In the genomic region with DNA sequence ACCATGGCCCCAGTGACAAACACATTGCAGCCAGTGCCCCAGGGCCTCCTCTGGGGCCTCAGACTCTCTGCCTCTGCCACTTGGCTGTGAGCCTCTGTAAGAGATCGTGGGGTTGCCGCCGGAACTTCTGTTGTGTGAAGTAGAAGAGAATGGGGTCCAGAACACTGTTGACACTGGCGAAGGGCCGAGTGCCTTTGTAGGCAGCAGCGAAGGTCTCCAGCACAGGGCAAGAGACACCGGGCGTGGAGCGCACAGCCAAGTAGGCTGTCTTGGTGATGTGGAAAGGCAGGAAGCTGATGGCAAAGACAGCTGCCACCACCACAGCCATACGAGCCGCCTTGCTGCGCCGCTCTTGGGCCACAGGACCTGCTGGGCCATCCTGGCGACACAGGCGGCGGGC, we compare ENCODE assay signal across 28 mouse cellular contexts. TPM values are rescaled to one million over a fixed set of nuclear protein-coding genes. Genes with fewer than 3 reads are reported as not detected.
A peak's percentile ranks its signal among the peaks of the same experiment; 100 is the strongest.
DNase-seq lines count a peak whose midpoint lies in the region; ATAC-seq and TF ChIP-seq lines count a peak whose summit lies in the region.
"Had no signal": no experiment of that assay in that cellular context is flagged by ENCODE, and none has a peak within 500 bp of the region (broad histone marks: within the 10 kb centered on the region; RNA-seq: fewer than 3 reads in every experiment).

No protein-coding gene starts in this region.

- no peaks in the 10 kb centered on the region for H3K36me3 ChIP-seq in limb, embryonic 13.5 days
- no peaks in the 10 kb centered on the region for H3K36me3 ChIP-seq in limb, embryonic 10.5 days
- H3K36me3 ChIP-seq in E14TG2a.4 (ENCODE audit: insufficient read depth, low read length) (no peaks in the 10 kb centered on the region), ES-E14 (ENCODE audit: control insufficient read depth, insufficient read depth, low read length, poor library complexity, severe bottlenecking) (no peaks in the 10 kb centered on the region)
- H3K36me3 ChIP-seq: embryonic facial prominence, embryonic 13.5 days; forebrain, embryonic 12.5 days; G1E; heart, embryonic 10.5 days; heart, embryonic 15.5 days; kidney, embryonic 15.5 days; liver, embryonic 15.5 days; lung, embryonic 15.5 days; neural tube, embryonic 13.5 days had no signal

- DNase-seq in cerebellum, postnatal 14 days: peak; percentile 59 to 64
- DNase-seq in cerebellum, adult 9-10 months: no peak
- DNase-seq in limb, embryonic 10.5 days (ENCODE audit: low spot score): no peak
- no peak for DNase-seq in ES-E14 (ENCODE audit: low read depth, low spot score)
- DNase-seq in embryo, embryonic 10.5 days (ENCODE audit: low spot score): no peak
- DNase-seq: adrenal gland, postnatal 36 days; cerebellum, adult 2 months; forebrain, postnatal 0 days; gastrocnemius, postnatal 14 days; heart, adult 11 months; kidney, adult 18-20 months; thymus, postnatal 4 days had no signal

- no peak overlapping the region for H3K4me3 ChIP-seq in limb, embryonic 13.5 days
- H3K4me3 ChIP-seq in limb, embryonic 10.5 days: no peak overlapping the region
- H3K4me3 ChIP-seq in E14TG2a.4 (replicated peaks; ENCODE audit: low read length): peak overlapping the region; percentile 80
- peak overlapping the region; percentile 48 to 69 for H3K4me3 ChIP-seq in ES-E14 (ENCODE audit: insufficient read depth in 1 of 2, low read depth in 1 of 2, low read length in 2 of 2, poor library complexity in 1 of 2, severe bottlenecking in 1 of 2)
- H3K4me3 ChIP-seq: embryonic facial prominence, embryonic 13.5 days; forebrain, embryonic 12.5 days; heart, embryonic 10.5 days; heart, embryonic 15.5 days; kidney, embryonic 15.5 days; liver, embryonic 15.5 days; lung, embryonic 15.5 days; neural tube, embryonic 13.5 days had no signal

- H3K27me3 ChIP-seq in limb, embryonic 13.5 days: no peaks in the 10 kb centered on the region
- no peaks in the 10 kb centered on the region for H3K27me3 ChIP-seq in limb, embryonic 10.5 days (ENCODE audit: low read depth, poor library complexity, severe bottlenecking)
- peaks cover 45% of the 10 kb centered on the region for H3K27me3 ChIP-seq in E14TG2a.4 (ENCODE audit: insufficient read depth, low read length)
- H3K27me3 ChIP-seq: embryonic facial prominence, embryonic 13.5 days; heart, embryonic 15.5 days; kidney, embryonic 15.5 days; lung, embryonic 15.5 days had no signal

- no peak overlapping the region for H3K27ac ChIP-seq in limb, embryonic 13.5 days
- H3K27ac ChIP-seq in limb, embryonic 10.5 days: no peak overlapping the region
- no peak overlapping the region for H3K27ac ChIP-seq in ES-E14 (ENCODE audit: insufficient read depth, low read depth, low read length, poor library complexity, severe bottlenecking)
- H3K27ac ChIP-seq: embryonic facial prominence, embryonic 13.5 days; forebrain, embryonic 12.5 days; heart, embryonic 10.5 days; heart, embryonic 15.5 days; kidney, embryonic 15.5 days; liver, embryonic 15.5 days; lung, embryonic 15.5 days; macrophage; neural tube, embryonic 13.5 days had no signal

- 89% methylated on average over 16 of the region's 16 CpGs for WGBS in limb, embryonic 13.5 days
- 90% methylated on average over 16 of the region's 16 CpGs for WGBS in limb, embryonic 10.5 days

- H3K9me3 ChIP-seq in limb, embryonic 13.5 days: no peaks in the 10 kb centered on the region
- no peaks in the 10 kb centered on the region for H3K9me3 ChIP-seq in limb, embryonic 10.5 days (replicated peaks)
- H3K9me3 ChIP-seq in E14TG2a.4 (ENCODE audit: low read length) (no peaks in the 10 kb centered on the region), ES-E14 (ENCODE audit: control insufficient read depth, insufficient read depth, low read depth, low read length) (no peaks in the 10 kb centered on the region)
- H3K9me3 ChIP-seq: embryonic facial prominence, embryonic 13.5 days; forebrain, embryonic 12.5 days; G1E; heart, embryonic 10.5 days; heart, embryonic 15.5 days; kidney, embryonic 15.5 days; liver, embryonic 15.5 days; lung, embryonic 15.5 days; neural tube, embryonic 13.5 days had no signal

- peaks cover 17% of the 10 kb centered on the region for H3K4me1 ChIP-seq in limb, embryonic 13.5 days
- peaks cover 15% of the 10 kb centered on the region for H3K4me1 ChIP-seq in limb, embryonic 10.5 days
- H3K4me1 ChIP-seq in E14TG2a.4 (replicated peaks; ENCODE audit: low read depth, low read length): peaks cover 39% of the 10 kb centered on the region
- peaks cover 1 to 16% of the 10 kb centered on the region in 2 experiments; a peak in 2 of 4 replicates for H3K4me1 ChIP-seq in ES-E14 (ENCODE audit: control insufficient read depth in 2 of 2, insufficient read depth in 2 of 2, low read length in 2 of 2, poor library complexity in 1 of 2)

- H3K4me2 ChIP-seq in limb, embryonic 13.5 days (replicated peaks): no peak overlapping the region
- H3K4me2 ChIP-seq: embryonic facial prominence, embryonic 13.5 days; forebrain, embryonic 12.5 days; heart, embryonic 15.5 days; kidney, embryonic 15.5 days; liver, embryonic 15.5 days; lung, embryonic 15.5 days; neural tube, embryonic 13.5 days had no signal

- H3K9ac ChIP-seq in limb, embryonic 13.5 days: peak overlapping the region; percentile 15; the same call in 1 of the 2 replicates
- H3K9ac ChIP-seq in ES-E14 (ENCODE audit: insufficient read depth, low read depth, low read length, poor library complexity, severe bottlenecking): peak overlapping the region; percentile 7
- H3K9ac ChIP-seq: embryonic facial prominence, embryonic 13.5 days; forebrain, embryonic 12.5 days; forebrain, postnatal 0 days; heart, embryonic 15.5 days; kidney, embryonic 15.5 days; liver, embryonic 15.5 days; lung, embryonic 15.5 days; neural tube, embryonic 13.5 days had no signal

- TF ChIP-seq CTCF in E14TG2a.4 (conservative IDR thresholded peaks at IDR 0.05; ENCODE audit: low read length): no peak

- no peak for ATAC-seq in limb, embryonic 13.5 days (ENCODE audit: low FRiP score, low read depth)
- no peak for ATAC-seq in granulocyte monocyte progenitor cell, adult 5-6 weeks (replicated peaks; ENCODE audit: poor library complexity, severe bottlenecking)
- ATAC-seq: forebrain, postnatal 0 days; inflammation-experienced regulatory T-cells, adult 6 months; midbrain, embryonic 16.5 days had no signal

- in situ Hi-C loops in ES-E14 (cut with MboI; ENCODE audit: low sequenced_read_pairs in 2 of 2, unreplicated experiment in 2 of 2): no loop called here

TF ChIP-seq in ES-E14, 5 proteins besides CTCF, POLR2A, EP300 and RAD21:
- TF ChIP-seq CHD2 (IDR thresholded peaks at IDR 0.05; ENCODE audit: low read depth, low read length) (no peak), HCFC1 (IDR thresholded peaks at IDR 0.05; ENCODE audit: borderline replicate concordance, insufficient read depth, low read length) (no peak), ZNF384 (IDR thresholded peaks at IDR 0.05; ENCODE audit: low read depth, low read length) (no peak), MAFK (IDR thresholded peaks at IDR 0.05; ENCODE audit: insufficient read depth, low read depth, low read length) (no peak), ZC3H11A (IDR thresholded peaks at IDR 0.05; ENCODE audit: borderline replicate concordance, low read depth, low read length) (no peak)

RNA-seq across cellular contexts. Expression of a gene that starts 6.2 kb away (rescaled TPM):
- polyA plus RNA-seq in limb, embryonic 13.5 days (2015; fragmentation: Nextera tagmentation; extraction: Ambion mirVana): 7.9 and 8.0 TPM in 2 replicates
- polyA plus RNA-seq in limb, embryonic 10.5 days (2016; fragmentation: Nextera tagmentation; extraction: Ambion mirVana): 9.6 and 11.0 TPM in 2 replicates
- 21.8 and 23.2 TPM in 2 replicates for total RNA-seq in ES-E14 (2012; rRNA removed)
- total RNA-seq in granulocyte monocyte progenitor cell, adult 5-6 weeks (2014; fragmentation: Nextera tagmentation): 0.30 TPM in 1 of 2 replicates, not detected in the other
- total RNA-seq in granulocyte monocyte progenitor cell, adult 5-6 weeks (2017): not detected in 2 replicates
- total RNA-seq: megakaryocyte-erythroid progenitor cell, adult 5-6 weeks had no signal
- polyA plus RNA-seq: inflammation-experienced regulatory T-cells, adult 6 months had no signal

RNA-seq across cellular contexts. Expression of a gene that starts 36.3 kb away (rescaled TPM):
- polyA plus RNA-seq in limb, embryonic 13.5 days (2015; fragmentation: Nextera tagmentation; extraction: Ambion mirVana): 4.7 and 5.6 TPM in 2 replicates
- polyA plus RNA-seq in limb, embryonic 10.5 days (2016; fragmentation: Nextera tagmentation; extraction: Ambion mirVana): 1.1 and 1.6 TPM in 2 replicates
- total RNA-seq in ES-E14 (2012; rRNA removed): 0.45 and 0.95 TPM in 2 replicates
- total RNA-seq in granulocyte monocyte progenitor cell, adult 5-6 weeks (2014; fragmentation: Nextera tagmentation): not detected in 2 replicates
- total RNA-seq in granulocyte monocyte progenitor cell, adult 5-6 weeks (2017): 0.17 TPM in 1 of 2 replicates, not detected in the other
- total RNA-seq: megakaryocyte-erythroid progenitor cell, adult 5-6 weeks had no signal

Comparison
In these comparisons a context has a peak if more than half of its experiments do, and no peak if none do; other contexts are left out.
1. DNase-seq: peak in cerebellum, postnatal 14 days (2 of 2); none in cerebellum, adult 9-10 months (single experiment), limb, embryonic 10.5 days (single experiment), ES-E14 (single experiment) and embryo, embryonic 10.5 days (single experiment).
2. H3K4me3 ChIP-seq: peak in E14TG2a.4 (single experiment) and ES-E14 (2 of 2); none in limb, embryonic 13.5 days (single experiment) and limb, embryonic 10.5 days (single experiment).
3. RNA of a gene that starts 6.2 kb away (total RNA-seq): 21.8 to 23.2 TPM in ES-E14; 0.30 TPM in granulocyte monocyte progenitor cell, adult 5-6 weeks; every median in the first group is over 10 times any median in the second.